Mouse (Mus musculus) hindbrain, postnatal 0 days (tissue): Measurements from ENCODE around the gene Prkci. TPM values are rescaled to one million over a fixed set of nuclear protein-coding genes. Genes with fewer than 3 reads are reported as not detected.

Source experiments
- ATAC-seq: fragments of 200-750 bp; cut with Nextera tagmentation; 2 replicates; pipeline ENCODE4 v1.8.0; 2017; ENCODE audit warnings: mild to moderate bottlenecking, moderate TSS enrichment, moderate library complexity
- DNase-seq: peaks from one replicate; pipeline ENCODE4 v3.0.0-alpha.2; 2015; ENCODE audit warnings: low spot score
- H3K27ac ChIP-seq: fragments of 300-500 bp; sonication (generic); 2 replicates; pipeline ENCODE4 v1.5.1; 2014; ENCODE audit warnings: mild to moderate bottlenecking
- H3K27me3 ChIP-seq: fragments of 300-500 bp; sonication (generic); 2 replicates; pipeline ENCODE4 v1.6.1; 2014; ENCODE audit warnings: low read length, mixed read lengths; ENCODE audit not compliant: insufficient read depth
- H3K36me3 ChIP-seq: fragments of 300-500 bp; sonication (generic); 2 replicates; pipeline ENCODE4 v1.6.1; 2014; ENCODE audit warnings: low read length, mixed read lengths; ENCODE audit not compliant: insufficient read depth
- H3K4me1 ChIP-seq: fragments of 300-500 bp; sonication (generic); 2 replicates; pipeline ENCODE4 v1.6.1; 2014; ENCODE audit warnings: antibody characterized with exemption, low read length, mixed read lengths; ENCODE audit not compliant: insufficient read depth
- H3K4me2 ChIP-seq: fragments of 300-500 bp; sonication (generic); 2 replicates; pipeline ENCODE4 v1.6.1; 2014; ENCODE audit warnings: low read depth, mild to moderate bottlenecking, low read length, moderate library complexity, mixed read lengths
- H3K4me3 ChIP-seq: fragments of 300-500 bp; sonication (generic); 2 replicates; pipeline ENCODE4 v1.5.1; 2014; ENCODE audit warnings: low read length
- H3K9ac ChIP-seq: fragments of 300-500 bp; sonication (generic); replicated peaks from 2 replicates; pipeline ENCODE4 v1.6.1; 2014; ENCODE audit warnings: mild to moderate bottlenecking, low read length, moderate library complexity, mixed read lengths
- H3K9me3 ChIP-seq: fragments of 300-500 bp; sonication (generic); 2 replicates; pipeline ENCODE4 v1.6.1; 2016; ENCODE audit warnings: low read length, mixed read lengths
- CTCF ChIP-seq: IDR thresholded peaks from 2 replicates; pipeline ENCODE4 v1.5.1; 2016; ENCODE audit warnings: antibody characterized with exemption, control low read depth, low read depth
- WGBS: fragments of 180-500 bp; shearing (Covaris S2); extraction: QIAGEN DNeasy Blood & Tissue Kit; methylation state at CpG from one replicate; pipeline ENCODE4 v1.1.7; 2014; 5-methylcytosine and 5-hydroxymethylcytosine counted together
- polyA plus RNA-seq: library from polyadenylated mRNA; unstranded; fragments of >200 nt; fragmentation: Nextera tagmentation; extraction: Ambion mirVana; gene quantifications from 2 replicates; pipeline ENCODE4 v1.2.1, GENCODE M21; 2015
- total RNA-seq: library from RNA; depleted of rRNA; stranded (reverse); fragments of >200 nt; gene quantifications from 2 replicates; pipeline ENCODE4 v1.2.3, GENCODE M21; 2014

The Prkci gene
- total and polyA plus RNA-seq, 2 experiments from 2014 or later, result 20.8 to 45.2 TPM

GRCm38 (mm10) chr3:30995899-30996687, 546 bp downstream of the Prkci start:
- H3K36me3 ChIP-seq, result no peaks in the 10 kb centered on the region
- peak overlapping the region; percentile 72 for H3K4me3 ChIP-seq
- H3K4me2 ChIP-seq, result peak overlapping the region; percentile 67
- no peaks in the 10 kb centered on the region for H3K9me3 ChIP-seq
- under 1% methylated on average over 48 of the region's 49 CpGs for WGBS
- peaks cover 8% of the 10 kb centered on the region for H3K4me1 ChIP-seq
- no peak for TF ChIP-seq CTCF
- peak overlapping the region; percentile 67 for H3K9ac ChIP-seq
- no peaks in the 10 kb centered on the region for H3K27me3 ChIP-seq
- peak overlapping the region; percentile 86 for H3K27ac ChIP-seq
- peak; percentile 67 for DNase-seq
- ATAC-seq, result peak; percentile 77; the same call in 1 of the 2 replicates

- TF ChIP-seq CTCF, result no peak
- H3K27me3 ChIP-seq, result no peaks in the 10 kb centered on the region
- no peak overlapping the region for H3K27ac ChIP-seq
- H3K4me3 ChIP-seq, result peak overlapping the region; percentile 72
- H3K9me3 ChIP-seq, result no peaks in the 10 kb centered on the region
- 4% methylated on average over 4 of the region's 4 CpGs for WGBS
- H3K4me1 ChIP-seq, result peaks cover 8% of the 10 kb centered on the region
- H3K4me2 ChIP-seq, result peak overlapping the region; percentile 67
- DNase-seq (no peak), ATAC-seq (no peak)
- H3K9ac ChIP-seq, result peak overlapping the region; percentile 67
- H3K36me3 ChIP-seq, result no peaks in the 10 kb centered on the region
These were observed 1.1 kb downstream of the Prkci start for GRCm38 (mm10) chr3:30996688-30997014.

GRCm38 (mm10) chr3:30999401-31000017, 4.0 kb downstream of the Prkci start:
- Histone ChIP-seq H3K9me3 (no peaks in the 10 kb centered on the region), H3K27me3 (no peaks in the 10 kb centered on the region), H3K4me3 (no peak overlapping the region), H3K36me3 (no peaks in the 10 kb centered on the region), H3K4me2 (no peak overlapping the region), H3K9ac (no peak overlapping the region), H3K27ac (peak overlapping the region; percentile 15; the same call in 1 of the 2 replicates), H3K4me1 (peaks cover 8% of the 10 kb centered on the region)
- TF ChIP-seq CTCF, result no peak
- DNase-seq (no peak), ATAC-seq (no peak)
- 66% methylated on average over 10 of the region's 10 CpGs for whole genome bisulfite sequencing

GRCm38 (mm10) chr3:31000018-31000407, 4.5 kb downstream of the Prkci start:
- no peak overlapping the region for H3K4me3 ChIP-seq
- no peak for TF ChIP-seq CTCF
- 31% methylated on average over 4 of the region's 4 CpGs for WGBS
- no peak overlapping the region for H3K4me2 ChIP-seq
- peaks cover 4% of the 10 kb centered on the region for H3K4me1 ChIP-seq
- H3K9ac ChIP-seq, result no peak overlapping the region
- H3K9me3 ChIP-seq, result no peaks in the 10 kb centered on the region
- no peaks in the 10 kb centered on the region for H3K36me3 ChIP-seq
- no peaks in the 10 kb centered on the region for H3K27me3 ChIP-seq
- H3K27ac ChIP-seq, result peak overlapping the region; percentile 15; the same call in 1 of the 2 replicates
- no peak for ATAC-seq
- DNase-seq, result no peak

- ATAC-seq (no peak), DNase-seq (no peak)
- no peak for TF ChIP-seq CTCF
- H3K4me1 ChIP-seq, result peaks cover 3% of the 10 kb centered on the region; the same call in 1 of the 2 replicates
- no peaks in the 10 kb centered on the region for H3K9me3 ChIP-seq
- no peak overlapping the region for H3K27ac ChIP-seq
- H3K9ac ChIP-seq, result no peak overlapping the region
- no peak overlapping the region for H3K4me3 ChIP-seq
- 42% methylated on average over 3 of the region's 3 CpGs for WGBS
- no peak overlapping the region for H3K4me2 ChIP-seq
- no peaks in the 10 kb centered on the region for H3K27me3 ChIP-seq
- H3K36me3 ChIP-seq, result no peaks in the 10 kb centered on the region
These were observed 5.6 kb downstream of the Prkci start for GRCm38 (mm10) chr3:31001048-31001676.

- Histone ChIP-seq H3K9ac (no peak overlapping the region), H3K4me3 (no peak overlapping the region), H3K4me2 (no peak overlapping the region), H3K27me3 (no peaks in the 10 kb centered on the region), H3K4me1 (no peaks in the 10 kb centered on the region), H3K36me3 (no peaks in the 10 kb centered on the region), H3K9me3 (no peaks in the 10 kb centered on the region), H3K27ac (no peak overlapping the region)
- 63% methylated on average over 6 of the region's 6 CpGs for WGBS
- TF ChIP-seq CTCF, result no peak
- ATAC-seq (no peak), DNase-seq (no peak)
These were observed 9.0 kb downstream of the Prkci start for GRCm38 (mm10) chr3:31004320-31005209.
